Mouse (Mus musculus): ENCODE results near the gene Trp53i13. TPM values are rescaled to one million over a fixed set of nuclear protein-coding genes. Genes with fewer than 3 reads are reported as not detected.
A peak's percentile ranks its signal among the peaks of the same experiment; 100 is the strongest.

Gene Trp53i13
- total RNA-seq, 1 experiment = 18.4 TPM

DNA sequence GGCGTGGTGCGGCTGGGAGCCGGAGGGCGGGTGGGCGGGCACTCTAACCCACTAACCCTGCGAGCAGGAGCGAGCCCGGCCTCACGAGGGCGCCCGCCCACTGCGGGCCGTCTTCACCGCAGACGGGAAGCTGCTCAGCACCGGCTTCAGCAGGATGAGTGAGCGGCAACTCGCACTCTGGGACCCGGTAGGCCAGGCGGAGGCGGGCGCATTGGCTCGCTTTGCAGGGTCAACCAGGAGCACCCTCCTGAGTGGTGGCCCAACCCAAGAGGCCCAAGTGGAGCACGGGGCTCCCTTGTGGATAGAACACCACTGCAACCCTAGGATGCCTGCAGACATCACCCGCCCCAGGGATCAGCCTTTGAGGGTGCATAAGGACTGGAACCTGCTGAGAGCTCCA is 48.6 kb downstream of the Trp53i13 start:
- Histone ChIP-seq H3K27ac (ENCODE audit: insufficient read depth, low read depth, low read length, poor library complexity, severe bottlenecking) (no peak overlapping the region), H3K4me3 (ENCODE audit: insufficient read depth in 1 of 2, low read depth in 1 of 2, low read length in 2 of 2, poor library complexity in 1 of 2, severe bottlenecking in 1 of 2) (peak overlapping the region; percentile 48 to 59), H3K4me1 (ENCODE audit: control insufficient read depth in 2 of 2, insufficient read depth in 2 of 2, low read length in 2 of 2, poor library complexity in 1 of 2) (peaks cover 0 to 29% of the 10 kb centered on the region in 2 experiments; a peak in 1 of 4 replicates), H3K36me3 (ENCODE audit: control insufficient read depth, insufficient read depth, low read length, poor library complexity, severe bottlenecking) (no peaks in the 10 kb centered on the region), H3K9ac (ENCODE audit: insufficient read depth, low read depth, low read length, poor library complexity, severe bottlenecking) (peak overlapping the region; percentile 27; the same call in 1 of the 2 replicates), H3K9me3 (ENCODE audit: control insufficient read depth, insufficient read depth, low read depth, low read length) (no peaks in the 10 kb centered on the region)
- TF ChIP-seq CHD2 (IDR thresholded peaks at IDR 0.05; ENCODE audit: low read depth, low read length) (no peak), MAFK (IDR thresholded peaks at IDR 0.05; ENCODE audit: insufficient read depth, low read depth, low read length) (no peak), ZNF384 (IDR thresholded peaks at IDR 0.05; ENCODE audit: low read depth, low read length) (no peak), ZC3H11A (IDR thresholded peaks at IDR 0.05; ENCODE audit: borderline replicate concordance, low read depth, low read length) (no peak), HCFC1 (IDR thresholded peaks at IDR 0.05; ENCODE audit: borderline replicate concordance, insufficient read depth, low read length) (no peak)
- in situ Hi-C loops (cut with MboI; ENCODE audit: low sequenced_read_pairs in 2 of 2, unreplicated experiment in 2 of 2) = no loop called here
- DNase-seq (ENCODE audit: low read depth, low spot score) = no peak

DNA sequence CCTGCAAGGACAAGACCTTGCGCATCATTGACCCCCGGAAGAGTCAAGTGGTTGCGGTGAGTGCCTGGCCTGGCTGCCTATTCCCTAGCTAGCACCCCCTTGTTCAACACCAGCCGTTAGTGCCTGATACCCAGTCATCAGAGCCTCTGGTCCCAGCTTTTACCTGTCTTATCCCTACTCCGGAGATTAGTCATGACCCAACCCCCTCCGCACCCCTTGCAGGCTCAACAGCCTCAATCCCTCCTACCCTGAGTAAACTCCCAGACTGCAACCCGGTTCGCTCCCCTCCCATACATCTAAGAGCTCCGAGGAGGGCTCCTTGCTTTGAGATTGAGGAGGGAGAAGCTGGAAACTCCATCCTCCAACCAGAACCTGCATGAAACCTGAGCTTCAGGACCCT is 49.2 kb downstream of the Trp53i13 start:
- Histone ChIP-seq H3K36me3 (ENCODE audit: control insufficient read depth, insufficient read depth, low read length, poor library complexity, severe bottlenecking) (no peaks in the 10 kb centered on the region), H3K27ac (ENCODE audit: insufficient read depth, low read depth, low read length, poor library complexity, severe bottlenecking) (no peak overlapping the region), H3K4me1 (ENCODE audit: control insufficient read depth in 2 of 2, insufficient read depth in 2 of 2, low read length in 2 of 2, poor library complexity in 1 of 2) (peaks cover 0 to 25% of the 10 kb centered on the region in 2 experiments; a peak in 1 of 4 replicates), H3K9ac (ENCODE audit: insufficient read depth, low read depth, low read length, poor library complexity, severe bottlenecking) (0 out of 2 replicates have a peak overlapping the region, but pooled peaks have one; percentile 33), H3K4me3 (ENCODE audit: insufficient read depth in 1 of 2, low read depth in 1 of 2, low read length in 2 of 2, poor library complexity in 1 of 2, severe bottlenecking in 1 of 2) (peak overlapping the region; percentile 48 to 49), H3K9me3 (ENCODE audit: control insufficient read depth, insufficient read depth, low read depth, low read length) (no peaks in the 10 kb centered on the region)
- no peak for TF ChIP-seq MAFK (IDR thresholded peaks at IDR 0.05; ENCODE audit: insufficient read depth, low read depth, low read length)
- no peak for TF ChIP-seq HCFC1 (IDR thresholded peaks at IDR 0.05; ENCODE audit: borderline replicate concordance, insufficient read depth, low read length)
- TF ChIP-seq CHD2 (IDR thresholded peaks at IDR 0.05; ENCODE audit: low read depth, low read length) = no peak
- no peak for TF ChIP-seq ZC3H11A (IDR thresholded peaks at IDR 0.05; ENCODE audit: borderline replicate concordance, low read depth, low read length)
- no peak for TF ChIP-seq ZNF384 (IDR thresholded peaks at IDR 0.05; ENCODE audit: low read depth, low read length)
- no peak for DNase-seq (ENCODE audit: low read depth, low spot score)
- in situ Hi-C loops (cut with MboI; ENCODE audit: low sequenced_read_pairs in 2 of 2, unreplicated experiment in 2 of 2) = no loop called here

DNA sequence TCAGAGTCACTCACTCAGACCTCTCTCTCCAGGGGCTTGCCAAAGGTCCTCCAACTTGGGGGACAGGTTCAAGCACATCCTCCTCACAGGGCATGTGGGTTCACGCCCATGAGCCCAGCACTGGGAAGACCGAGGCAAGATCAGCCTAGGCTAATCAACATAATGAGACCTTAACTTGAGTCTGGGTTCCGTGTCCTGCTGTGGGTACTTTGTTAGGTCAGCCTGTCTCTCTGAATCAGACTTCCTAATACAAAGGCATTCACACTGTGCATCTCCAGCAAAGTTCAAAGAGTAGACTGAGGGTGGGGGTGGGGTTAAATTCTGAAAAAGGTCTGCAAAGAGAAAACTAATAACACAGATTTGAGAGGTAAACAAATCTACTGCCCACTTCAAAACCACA is 50.7 kb downstream of the Trp53i13 start:
- no peak overlapping the region for H3K4me3 ChIP-seq (ENCODE audit: insufficient read depth in 1 of 2, low read depth in 1 of 2, low read length in 2 of 2, poor library complexity in 1 of 2, severe bottlenecking in 1 of 2)
- H3K27ac ChIP-seq (ENCODE audit: insufficient read depth, low read depth, low read length, poor library complexity, severe bottlenecking) = no peak overlapping the region
- no peak for DNase-seq (ENCODE audit: low read depth, low spot score)
- H3K36me3 ChIP-seq (ENCODE audit: control insufficient read depth, insufficient read depth, low read length, poor library complexity, severe bottlenecking) = no peaks in the 10 kb centered on the region
- no peaks in the 10 kb centered on the region for H3K9me3 ChIP-seq (ENCODE audit: control insufficient read depth, insufficient read depth, low read depth, low read length)
- no peak overlapping the region for H3K9ac ChIP-seq (ENCODE audit: insufficient read depth, low read depth, low read length, poor library complexity, severe bottlenecking)
- in situ Hi-C loops (cut with MboI; ENCODE audit: low sequenced_read_pairs in 2 of 2, unreplicated experiment in 2 of 2) = no loop called here
- peaks cover 0 to 25% of the 10 kb centered on the region in 2 experiments; a peak in 1 of 4 replicates for H3K4me1 ChIP-seq (ENCODE audit: control insufficient read depth in 2 of 2, insufficient read depth in 2 of 2, low read length in 2 of 2, poor library complexity in 1 of 2)
- no peak for TF ChIP-seq CHD2 (IDR thresholded peaks at IDR 0.05; ENCODE audit: low read depth, low read length)
- no peak for TF ChIP-seq ZC3H11A (IDR thresholded peaks at IDR 0.05; ENCODE audit: borderline replicate concordance, low read depth, low read length)
- TF ChIP-seq ZNF384 (IDR thresholded peaks at IDR 0.05; ENCODE audit: low read depth, low read length) = no peak
- no peak for TF ChIP-seq HCFC1 (IDR thresholded peaks at IDR 0.05; ENCODE audit: borderline replicate concordance, insufficient read depth, low read length)
- no peak for TF ChIP-seq MAFK (IDR thresholded peaks at IDR 0.05; ENCODE audit: insufficient read depth, low read depth, low read length)

DNA sequence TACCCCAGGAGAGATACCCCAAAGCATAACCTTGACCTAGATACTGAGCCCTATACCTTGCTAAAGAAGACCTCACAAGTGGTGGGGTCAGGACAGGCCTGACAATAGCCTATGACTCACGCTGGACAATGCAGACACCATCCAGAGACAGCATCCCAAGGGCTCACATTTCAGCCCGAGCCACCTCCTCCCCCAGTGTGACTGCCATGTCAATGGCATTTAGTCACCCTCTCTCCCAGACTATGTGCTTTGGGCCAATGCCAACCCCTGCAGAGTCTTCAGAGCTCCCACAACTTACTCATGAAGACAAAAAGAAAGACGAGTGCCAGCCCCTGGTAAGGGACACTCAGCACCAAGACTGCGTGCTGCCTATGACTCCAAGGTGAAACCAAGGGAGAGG is 51.1 kb downstream of the Trp53i13 start:
- H3K4me3 ChIP-seq (ENCODE audit: insufficient read depth in 1 of 2, low read depth in 1 of 2, low read length in 2 of 2, poor library complexity in 1 of 2, severe bottlenecking in 1 of 2) = no peak overlapping the region
- peaks cover 0 to 25% of the 10 kb centered on the region in 2 experiments; a peak in 1 of 4 replicates for H3K4me1 ChIP-seq (ENCODE audit: control insufficient read depth in 2 of 2, insufficient read depth in 2 of 2, low read length in 2 of 2, poor library complexity in 1 of 2)
- no peaks in the 10 kb centered on the region for H3K36me3 ChIP-seq (ENCODE audit: control insufficient read depth, insufficient read depth, low read length, poor library complexity, severe bottlenecking)
- TF ChIP-seq HCFC1 (IDR thresholded peaks at IDR 0.05; ENCODE audit: borderline replicate concordance, insufficient read depth, low read length) (no peak), CHD2 (IDR thresholded peaks at IDR 0.05; ENCODE audit: low read depth, low read length) (no peak), MAFK (IDR thresholded peaks at IDR 0.05; ENCODE audit: insufficient read depth, low read depth, low read length) (no peak), ZC3H11A (IDR thresholded peaks at IDR 0.05; ENCODE audit: borderline replicate concordance, low read depth, low read length) (no peak), ZNF384 (IDR thresholded peaks at IDR 0.05; ENCODE audit: low read depth, low read length) (no peak)
- H3K9me3 ChIP-seq (ENCODE audit: control insufficient read depth, insufficient read depth, low read depth, low read length) = no peaks in the 10 kb centered on the region
- no peak overlapping the region for H3K9ac ChIP-seq (ENCODE audit: insufficient read depth, low read depth, low read length, poor library complexity, severe bottlenecking)
- H3K27ac ChIP-seq (ENCODE audit: insufficient read depth, low read depth, low read length, poor library complexity, severe bottlenecking) = no peak overlapping the region
- in situ Hi-C loops (cut with MboI; ENCODE audit: low sequenced_read_pairs in 2 of 2, unreplicated experiment in 2 of 2) = no loop called here
- no peak for DNase-seq (ENCODE audit: low read depth, low spot score)
